ENCODE assay signal across 8 mouse cellular contexts in the genomic region with DNA sequence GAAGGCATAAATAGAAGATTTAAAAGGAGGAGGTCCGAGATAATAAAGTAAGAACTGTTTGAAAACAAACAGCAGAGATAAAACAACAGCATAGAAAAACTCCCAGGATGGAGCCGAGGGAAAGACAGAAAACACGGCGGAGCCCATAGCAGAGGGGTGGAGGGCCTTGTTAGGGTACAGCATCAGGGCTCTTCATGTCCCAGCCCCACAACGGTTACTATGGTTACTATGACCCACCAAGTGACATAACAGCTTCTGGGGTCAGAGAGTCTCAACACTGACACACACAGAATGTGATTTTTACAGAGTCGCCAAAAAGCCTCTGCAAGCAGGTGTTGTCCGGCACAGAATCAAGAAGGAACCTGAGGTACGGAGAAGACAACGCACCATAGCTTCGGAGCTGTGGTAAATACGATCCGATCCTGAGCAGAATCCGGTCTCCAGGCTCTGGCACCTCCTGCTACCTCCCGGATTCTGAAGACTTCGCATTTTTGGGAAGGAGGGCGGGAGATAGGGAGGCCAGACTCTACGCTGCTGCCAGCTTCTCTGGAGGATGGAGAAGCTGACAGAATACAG. TPM values are rescaled to one million over a fixed set of nuclear protein-coding genes. Genes with fewer than 3 reads are reported as not detected.
DNase-seq lines count a peak whose midpoint lies in the region; ATAC-seq lines count a peak whose summit lies in the region.

No protein-coding gene starts in this region.

- H3K27ac ChIP-seq in embryonic facial prominence, embryonic 11.5 days (replicated peaks; ENCODE audit: low read depth, low read length) = no peak overlapping the region
- H3K27ac ChIP-seq in heart, embryonic 16.5 days (ENCODE audit: low read length) = no peak overlapping the region
- H3K27ac ChIP-seq in stomach, embryonic 14.5 days (ENCODE audit: low read length) = no peak overlapping the region

- no peaks in the 10 kb centered on the region for H3K36me3 ChIP-seq in embryonic facial prominence, embryonic 11.5 days (replicated peaks; ENCODE audit: control insufficient read depth, insufficient read depth, low read depth, low read length)
- no peaks in the 10 kb centered on the region for H3K36me3 ChIP-seq in heart, embryonic 16.5 days (ENCODE audit: control insufficient read depth, insufficient read depth)
- H3K36me3 ChIP-seq in stomach, embryonic 14.5 days (ENCODE audit: control insufficient read depth, insufficient read depth, low read length) = no peaks in the 10 kb centered on the region

- peak; percentile 43 for ATAC-seq in activated CD4-positive, CD25-positive, alpha-beta regulatory T cell, adult 4 months
- ATAC-seq in embryonic facial prominence, embryonic 11.5 days (replicated peaks; ENCODE audit: insufficient number of reproducible peaks, low FRiP score, low TSS enrichment, low read depth) = peak; percentile 85
- ATAC-seq in heart, embryonic 16.5 days (replicated peaks; ENCODE audit: extremely low read depth, insufficient read depth, low FRiP score) = peak; percentile 83
- 0 out of 2 replicates have a peak, but pooled peaks have one; percentile 46 for ATAC-seq in stomach, embryonic 14.5 days (ENCODE audit: insufficient number of reproducible peaks, insufficient read depth, low FRiP score, low read depth)

- peak overlapping the region; percentile 39 for H3K4me2 ChIP-seq in embryonic facial prominence, embryonic 11.5 days (ENCODE audit: low read depth, low read length)
- peak overlapping the region; percentile 93 for H3K4me2 ChIP-seq in heart, embryonic 16.5 days (ENCODE audit: low read depth, low read length)
- H3K4me2 ChIP-seq in stomach, embryonic 14.5 days (replicated peaks; ENCODE audit: low read depth, low read length) = peak overlapping the region; percentile 63

- WGBS in embryonic facial prominence, embryonic 11.5 days = under 1% methylated on average over 17 of the region's 17 CpGs
- WGBS in heart, embryonic 16.5 days = 1% methylated on average over 17 of the region's 17 CpGs
- under 1% methylated on average over 17 of the region's 17 CpGs for WGBS in stomach, embryonic 14.5 days

- DNase-seq in gastrocnemius, adult 18-20 months (ENCODE audit: low spot score) = peak; percentile 6
- DNase-seq in gastrocnemius, postnatal 10 days = no peak
- DNase-seq in embryonic facial prominence, embryonic 11.5 days (ENCODE audit: low spot score) = peak; percentile 90
- peak; percentile 40 to 58 for DNase-seq in kidney, postnatal 36 days
- DNase-seq in mesoderm, embryonic 11.5 days (ENCODE audit: low read depth, low spot score) = peak; percentile 85

- no peaks in the 10 kb centered on the region for H3K9me3 ChIP-seq in embryonic facial prominence, embryonic 11.5 days (replicated peaks; ENCODE audit: control insufficient read depth, low read length)
- no peaks in the 10 kb centered on the region; the same call in 1 of the 2 replicates for H3K9me3 ChIP-seq in heart, embryonic 16.5 days (replicated peaks; ENCODE audit: control insufficient read depth, low read length)
- no peaks in the 10 kb centered on the region for H3K9me3 ChIP-seq in stomach, embryonic 14.5 days (ENCODE audit: control insufficient read depth, low read depth, low read length)

- peak overlapping the region; percentile 18 for H3K4me3 ChIP-seq in embryonic facial prominence, embryonic 11.5 days (ENCODE audit: low read depth, low read length)
- peak overlapping the region; percentile 50 for H3K4me3 ChIP-seq in heart, embryonic 16.5 days (ENCODE audit: low read length)
- H3K4me3 ChIP-seq in stomach, embryonic 14.5 days (ENCODE audit: low read depth, low read length) = peak overlapping the region; percentile 25

- no peaks in the 10 kb centered on the region for H3K4me1 ChIP-seq in embryonic facial prominence, embryonic 11.5 days (ENCODE audit: control insufficient read depth, insufficient read depth, low read length)
- peaks cover 3% of the 10 kb centered on the region; the same call in 1 of the 2 replicates for H3K4me1 ChIP-seq in heart, embryonic 16.5 days (ENCODE audit: control insufficient read depth, insufficient read depth, low read length)
- no peaks in the 10 kb centered on the region for H3K4me1 ChIP-seq in stomach, embryonic 14.5 days (ENCODE audit: control insufficient read depth, insufficient read depth, low read length)

- no peak overlapping the region for H3K9ac ChIP-seq in embryonic facial prominence, embryonic 11.5 days (replicated peaks; ENCODE audit: low read length)
- peak overlapping the region; percentile 35 for H3K9ac ChIP-seq in heart, embryonic 16.5 days (ENCODE audit: low read length)
- no peak overlapping the region for H3K9ac ChIP-seq in stomach, embryonic 14.5 days (replicated peaks; ENCODE audit: low read depth, low read length)

- no peaks in the 10 kb centered on the region for H3K27me3 ChIP-seq in embryonic facial prominence, embryonic 11.5 days (ENCODE audit: control insufficient read depth, insufficient read depth, low read length)
- no peaks in the 10 kb centered on the region for H3K27me3 ChIP-seq in heart, embryonic 16.5 days (ENCODE audit: control insufficient read depth, insufficient read depth, low read length)
- no peaks in the 10 kb centered on the region for H3K27me3 ChIP-seq in stomach, embryonic 14.5 days (ENCODE audit: control insufficient read depth, insufficient read depth, low read length)

RNA-seq across cellular contexts. Expression of gene Idnk, which starts 9.1 kb away (rescaled TPM):
- 1 to 10 TPM; 5.9 to 7.9 TPM for total RNA-seq in gastrocnemius, adult 18-20 months (2021)
- total RNA-seq in gastrocnemius, postnatal 10 days (2021) = 1 to 10 TPM; 9.6 to 9.7 TPM
- polyA plus RNA-seq in activated CD4-positive, CD25-positive, alpha-beta regulatory T cell, adult 4 months (2017; shearing (Covaris generic)) = 100 to 1,000 TPM; 250 to 265 TPM
- 41.8 and 44.2 TPM in 2 replicates for polyA plus RNA-seq in embryonic facial prominence, embryonic 11.5 days (2014; fragmentation: Nextera tagmentation; extraction: Ambion mirVana)
- polyA plus RNA-seq in heart, embryonic 16.5 days (2015; fragmentation: Nextera tagmentation; extraction: Ambion mirVana) = 32.4 and 35.8 TPM in 2 replicates
- 38.9 and 40.5 TPM in 2 replicates for polyA plus RNA-seq in stomach, embryonic 14.5 days (2014; fragmentation: Nextera tagmentation; extraction: Ambion mirVana)

RNA-seq across cellular contexts. Expression of gene Hnrnpa0, which starts 20.0 kb away (rescaled TPM):
- 10 to 100 TPM; 30.8 to 34.4 TPM for total RNA-seq in gastrocnemius, adult 18-20 months (2021)
- 10 to 100 TPM; 90.3 to 91.7 TPM for total RNA-seq in gastrocnemius, postnatal 10 days (2021)
- polyA plus RNA-seq in activated CD4-positive, CD25-positive, alpha-beta regulatory T cell, adult 4 months (2017; shearing (Covaris generic)) = 10 to 100 TPM; 20.5 to 32.4 TPM
- polyA plus RNA-seq in embryonic facial prominence, embryonic 11.5 days (2014; fragmentation: Nextera tagmentation; extraction: Ambion mirVana) = 49.7 and 61.2 TPM in 2 replicates
- 13.7 and 14.5 TPM in 2 replicates for polyA plus RNA-seq in heart, embryonic 16.5 days (2015; fragmentation: Nextera tagmentation; extraction: Ambion mirVana)
- polyA plus RNA-seq in stomach, embryonic 14.5 days (2014; fragmentation: Nextera tagmentation; extraction: Ambion mirVana) = 51.2 and 53.1 TPM in 2 replicates

RNA-seq across cellular contexts. Expression of gene Klhl3, which starts 35.0 kb away (rescaled TPM):
- under 1 TPM; 0.26 to 0.78 TPM for total RNA-seq in gastrocnemius, adult 18-20 months (2021)
- total RNA-seq in gastrocnemius, postnatal 10 days (2021) = 1 to 10 TPM; 1.4 TPM
- polyA plus RNA-seq in activated CD4-positive, CD25-positive, alpha-beta regulatory T cell, adult 4 months (2017; shearing (Covaris generic)) = 1 to 10 TPM; 7.0 to 9.8 TPM
- 1.8 and 2.1 TPM in 2 replicates for polyA plus RNA-seq in embryonic facial prominence, embryonic 11.5 days (2014; fragmentation: Nextera tagmentation; extraction: Ambion mirVana)
- polyA plus RNA-seq in heart, embryonic 16.5 days (2015; fragmentation: Nextera tagmentation; extraction: Ambion mirVana) = 8.5 and 9.6 TPM in 2 replicates
- 3.2 and 3.3 TPM in 2 replicates for polyA plus RNA-seq in stomach, embryonic 14.5 days (2014; fragmentation: Nextera tagmentation; extraction: Ambion mirVana)

Comparison
In these comparisons a context has a peak if more than half of its experiments do, and no peak if none do; other contexts are left out.
1. H3K4me2 ChIP-seq: peak in every context shown above with its lines; median percentile 93 in heart, embryonic 16.5 days; 63 in stomach, embryonic 14.5 days; 39 in embryonic facial prominence, embryonic 11.5 days.